Mouse (Mus musculus): Measurements from ENCODE around the gene Fam19a5.

- no peak for TF ChIP-seq CTCF (IDR thresholded peaks at IDR 0.05; ENCODE audit: low read depth)
- no peak for TF ChIP-seq EP300 (IDR thresholded peaks at IDR 0.05; ENCODE audit: low read depth)
These were observed 168.1 kb downstream of the Fam19a5 start for GRCm38 (mm10) chr15:87712221-87712620.
